Mouse (Mus musculus): ENCODE results near the gene Tram1l1. TPM values are rescaled to one million over a fixed set of nuclear protein-coding genes. Genes with fewer than 3 reads are reported as not detected.

The Tram1l1 gene
- polyA plus RNA-seq, 1 experiment from 2014 or later, result 7.8 TPM

DNA sequence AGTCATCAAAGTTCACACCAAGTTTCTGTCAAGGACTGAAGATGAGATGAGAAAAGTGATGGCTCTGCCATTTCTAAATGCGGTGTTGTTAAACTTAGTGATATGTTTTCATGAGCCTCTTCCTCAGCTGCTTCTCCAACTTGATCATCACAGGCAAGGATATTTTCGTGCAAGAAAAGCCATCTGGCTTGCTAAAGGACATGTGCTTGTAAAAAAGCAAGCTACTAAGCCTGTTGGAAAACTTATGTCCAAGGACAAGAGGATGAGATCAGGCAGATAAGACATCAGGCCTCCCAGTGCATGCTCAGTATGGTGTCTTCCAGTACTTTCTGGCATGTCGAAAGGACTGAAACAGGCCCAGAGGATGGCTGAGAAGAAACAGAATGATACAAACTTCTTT lies 36.9 kb downstream of the Tram1l1 start:
- H3K27me3 ChIP-seq (ENCODE audit: insufficient read depth, low read length), result no peaks in the 10 kb centered on the region
- no peak overlapping the region for H3K27ac ChIP-seq (ENCODE audit: low read length)
- 85% methylated on average over 3 of the region's 3 CpGs for WGBS
- no peaks in the 10 kb centered on the region for H3K36me3 ChIP-seq (ENCODE audit: insufficient read depth, low read length)
- no peak overlapping the region for H3K4me3 ChIP-seq (ENCODE audit: low read length)
- ATAC-seq (ENCODE audit: low FRiP score, low TSS enrichment), result no peak
- H3K4me2 ChIP-seq (replicated peaks; ENCODE audit: low read depth, low read length), result no peak overlapping the region
- no peaks in the 10 kb centered on the region for H3K4me1 ChIP-seq (ENCODE audit: insufficient read depth, low read length)
- no peak overlapping the region for H3K9ac ChIP-seq (replicated peaks; ENCODE audit: low read length)
- H3K9me3 ChIP-seq (ENCODE audit: low read length), result no peaks in the 10 kb centered on the region

DNA sequence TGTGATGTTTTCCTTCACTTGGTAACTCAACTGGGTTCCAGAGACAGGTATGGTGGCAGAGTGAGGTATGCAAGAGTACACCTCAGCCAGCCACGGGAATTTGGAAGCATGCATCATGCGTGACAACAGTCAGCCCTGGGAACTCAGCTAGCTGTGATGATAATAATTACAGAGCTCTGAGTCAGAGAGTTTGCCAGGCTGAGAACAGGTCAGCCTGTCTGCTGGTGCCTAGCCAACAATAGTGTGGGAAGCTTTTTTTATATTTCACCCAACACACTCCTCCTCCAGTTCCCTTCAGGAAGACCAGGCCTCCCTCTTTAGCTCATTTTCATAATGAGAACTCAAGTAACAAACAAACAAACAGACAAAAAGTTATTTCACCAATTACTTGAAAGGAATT lies 51.4 kb downstream of the Tram1l1 start:
- H3K9me3 ChIP-seq (ENCODE audit: low read length), result no peaks in the 10 kb centered on the region
- no peak overlapping the region for H3K27ac ChIP-seq (ENCODE audit: low read length)
- 86% methylated on average over 2 of the region's 2 CpGs for WGBS
- no peak for ATAC-seq (ENCODE audit: low FRiP score, low TSS enrichment)
- no peak overlapping the region for H3K4me2 ChIP-seq (replicated peaks; ENCODE audit: low read depth, low read length)
- no peaks in the 10 kb centered on the region for H3K36me3 ChIP-seq (ENCODE audit: insufficient read depth, low read length)
- H3K4me3 ChIP-seq (ENCODE audit: low read length), result no peak overlapping the region
- no peak overlapping the region for H3K9ac ChIP-seq (replicated peaks; ENCODE audit: low read length)
- no peaks in the 10 kb centered on the region for H3K4me1 ChIP-seq (ENCODE audit: insufficient read depth, low read length)
- no peaks in the 10 kb centered on the region for H3K27me3 ChIP-seq (ENCODE audit: insufficient read depth, low read length)

Other genes with a start within 250 kb of the Tram1l1 start
- not detected in 2 replicates for gene 1700006A11Rik, start 105.2 kb downstream of the Tram1l1 start, polyA plus RNA-seq (2015; fragmentation: Nextera tagmentation; extraction: Ambion mirVana)